Mouse (Mus musculus) MEL (cell line): Measurements from ENCODE around the gene Rsu1. TPM values are rescaled to one million over a fixed set of nuclear protein-coding genes. Genes with fewer than 3 reads are reported as not detected.
A peak's percentile ranks its signal among the peaks of the same experiment; 100 is the strongest.

Source experiments
- DNase-seq: peaks from one replicate; pipeline ENCODE4 v3.0.0; 2011; ENCODE audit warnings: low read depth, low spot score
- H3K27ac ChIP-seq: 2 replicates; pipeline ENCODE4 v1.5.1; 2012; ENCODE audit warnings: low read depth, mild to moderate bottlenecking, control low read depth, low read length, moderate library complexity; ENCODE audit not compliant: control insufficient read depth
- H3K27me3 ChIP-seq, 2 experiments: fragments of 150-350 bp in 1 of 2; sonication (generic) in 1 of 2; 2 replicates each; pipeline ENCODE4 v1.6.1; 2012; ENCODE audit warnings: low read length in 2 of 2, mild to moderate bottlenecking in 2 of 2, improper control_type of control experiment in 1 of 2, moderate library complexity in 1 of 2; ENCODE audit not compliant: insufficient read depth in 2 of 2, control insufficient read depth in 1 of 2
- H3K36me3 ChIP-seq, 2 experiments: 2 replicates each; pipeline ENCODE4 v1.6.1; 2012 to 2014; ENCODE audit warnings: low read length in 2 of 2, improper control_type of control experiment in 1 of 2, inconsistent platforms in 1 of 2, mild to moderate bottlenecking in 1 of 2; ENCODE audit not compliant: insufficient read depth in 2 of 2, control insufficient read depth in 1 of 2
- H3K4me1 ChIP-seq, 2 experiments: fragments of 150-350 bp in 1 of 2; sonication (generic) in 1 of 2; 2 replicates each; pipeline ENCODE4 v1.6.1; 2012; ENCODE audit warnings: low read length in 2 of 2, improper control_type of control experiment in 1 of 2, mild to moderate bottlenecking in 1 of 2; ENCODE audit not compliant: insufficient read depth in 2 of 2, control insufficient read depth in 1 of 2
- H3K4me3 ChIP-seq, 2 experiments: fragments of 150-350 bp in 1 of 2; sonication (generic) in 1 of 2; 2 replicates each; pipeline ENCODE4 v1.5.1; 2012; ENCODE audit warnings: low read depth in 2 of 2, low read length in 2 of 2, mild to moderate bottlenecking in 2 of 2, moderate library complexity in 2 of 2, control low read depth in 1 of 2, improper control_type of control experiment in 1 of 2; ENCODE audit not compliant: control insufficient read depth in 1 of 2, insufficient read depth in 1 of 2
- H3K79me2 ChIP-seq: 2 replicates; pipeline ENCODE4 v1.6.1; 2012; ENCODE audit warnings: mild to moderate bottlenecking, low read length, moderate library complexity; ENCODE audit not compliant: control insufficient read depth, poor library complexity, insufficient read depth
- H3K9ac ChIP-seq: 2 replicates; pipeline ENCODE4 v1.6.1; 2012; ENCODE audit warnings: low read depth, mild to moderate bottlenecking, control low read depth, low read length, moderate library complexity; ENCODE audit not compliant: control insufficient read depth, poor library complexity, severe bottlenecking
- H3K9me3 ChIP-seq: fragments of 150-350 bp; sonication (generic); replicated peaks from 2 replicates; pipeline ENCODE4 v1.6.1; 2012; ENCODE audit warnings: mild to moderate bottlenecking, low read length, improper control_type of control experiment, moderate library complexity; ENCODE audit not compliant: insufficient read depth
- BHLHE40 ChIP-seq: IDR thresholded peaks from 2 replicates; pipeline ENCODE4 v1.6.1; 2012; ENCODE audit warnings: low read depth, mild to moderate bottlenecking, inconsistent platforms, low read length, improper control_type of control experiment, borderline replicate concordance
- CHD1 ChIP-seq: IDR thresholded peaks from 2 replicates; pipeline ENCODE4 v1.6.1; 2012; ENCODE audit warnings: low read depth, mild to moderate bottlenecking, inconsistent platforms, low read length, improper control_type of control experiment
- CHD2 ChIP-seq: IDR thresholded peaks from 2 replicates; pipeline ENCODE4 v1.6.1; 2011; ENCODE audit warnings: low read length, improper control_type of control experiment
- CTCF ChIP-seq, 3 experiments: IDR thresholded peaks in 2 of 3; conservative IDR thresholded peaks in 1 of 3; 2 replicates each; pipeline ENCODE4 v1.5.1; 2011 to 2012; ENCODE audit warnings: low read length in 3 of 3, low read depth in 2 of 3, mild to moderate bottlenecking in 2 of 3, improper control_type of control experiment in 1 of 3, inconsistent platforms in 1 of 3, mixed read lengths in 1 of 3, moderate library complexity in 1 of 3; ENCODE audit not compliant: control insufficient read depth in 1 of 3, insufficient read depth in 1 of 3, poor library complexity in 1 of 3, severe bottlenecking in 1 of 3
- EP300 ChIP-seq, 2 experiments: IDR thresholded peaks; 2 replicates each; pipeline ENCODE4 v1.6.1; 2011; ENCODE audit warnings: improper control_type of control experiment in 2 of 2, low read length in 2 of 2, low read depth in 1 of 2, mild to moderate bottlenecking in 1 of 2
- ETS1 ChIP-seq: IDR thresholded peaks from 2 replicates; pipeline ENCODE4 v1.6.1; 2012; ENCODE audit warnings: low read depth, mild to moderate bottlenecking, inconsistent platforms, low read length, improper control_type of control experiment, moderate library complexity
- GABPA ChIP-seq: IDR thresholded peaks from 2 replicates; pipeline ENCODE4 v1.6.1; 2012; ENCODE audit warnings: low read depth, mild to moderate bottlenecking, inconsistent platforms, low read length, improper control_type of control experiment, moderate library complexity
- GATA1 ChIP-seq: IDR thresholded peaks from 2 replicates; pipeline ENCODE4 v1.6.1; 2011; ENCODE audit warnings: low read depth, low read length, improper control_type of control experiment
- HCFC1 ChIP-seq: IDR thresholded peaks from 2 replicates; pipeline ENCODE4 v1.6.1; 2012; ENCODE audit warnings: low read depth, mild to moderate bottlenecking, inconsistent platforms, low read length, improper control_type of control experiment, moderate library complexity
- MAFK ChIP-seq: IDR thresholded peaks from 2 replicates; pipeline ENCODE4 v1.6.1; 2011; ENCODE audit warnings: low read depth, mild to moderate bottlenecking, low read length, improper control_type of control experiment, borderline replicate concordance
- MAX ChIP-seq: IDR thresholded peaks from 2 replicates; pipeline ENCODE4 v1.6.1; 2011; ENCODE audit warnings: low read length, improper control_type of control experiment
- MAZ ChIP-seq: IDR thresholded peaks from 2 replicates; pipeline ENCODE4 v1.6.1; 2012; ENCODE audit warnings: low read depth, mild to moderate bottlenecking, inconsistent platforms, low read length, improper control_type of control experiment
- MXI1 ChIP-seq: IDR thresholded peaks from 2 replicates; pipeline ENCODE4 v1.6.1; 2011; ENCODE audit warnings: mild to moderate bottlenecking, low read depth, low read length, improper control_type of control experiment
- MYB ChIP-seq: IDR thresholded peaks from 2 replicates; pipeline ENCODE4 v1.6.1; 2011; ENCODE audit warnings: mild to moderate bottlenecking, low read depth, low read length, improper control_type of control experiment
- MYC ChIP-seq: IDR thresholded peaks from 2 replicates; pipeline ENCODE4 v1.6.1; 2011; ENCODE audit warnings: low read depth, mild to moderate bottlenecking, low read length, improper control_type of control experiment, moderate library complexity
- NRF1 ChIP-seq: IDR thresholded peaks from 2 replicates; pipeline ENCODE4 v1.6.1; 2014; ENCODE audit warnings: low read depth, mild to moderate bottlenecking, inconsistent platforms, low read length, improper control_type of control experiment, moderate library complexity; ENCODE audit not compliant: poor library complexity, insufficient read depth, severe bottlenecking
- POLR2AphosphoS2 ChIP-seq: IDR thresholded peaks from 2 replicates; pipeline ENCODE4 v1.6.1; 2011; ENCODE audit warnings: low read length, improper control_type of control experiment
- POLR2AphosphoS5 ChIP-seq: IDR thresholded peaks from 2 replicates; pipeline ENCODE4 v1.6.1; 2012; ENCODE audit warnings: low read depth, borderline replicate concordance, mild to moderate bottlenecking, inconsistent platforms, low read length, moderate library complexity, mixed read lengths
- RAD21 ChIP-seq: IDR thresholded peaks from 2 replicates; pipeline ENCODE4 v1.6.1; 2011; ENCODE audit warnings: mild to moderate bottlenecking, low read depth, low read length, improper control_type of control experiment
- RCOR1 ChIP-seq: IDR thresholded peaks from 2 replicates; pipeline ENCODE4 v1.6.1; 2012; ENCODE audit warnings: low read depth, mild to moderate bottlenecking, inconsistent platforms, low read length, improper control_type of control experiment
- SIN3A ChIP-seq: IDR thresholded peaks from 2 replicates; pipeline ENCODE4 v1.6.1; 2012; ENCODE audit warnings: low read length, improper control_type of control experiment, inconsistent platforms
- SMC3 ChIP-seq: IDR thresholded peaks from 2 replicates; pipeline ENCODE4 v1.6.1; 2011; ENCODE audit warnings: low read depth, low read length, improper control_type of control experiment
- TBP ChIP-seq: IDR thresholded peaks from 2 replicates; pipeline ENCODE4 v1.8.0; 2011; ENCODE audit warnings: low read depth, low read length, improper control_type of control experiment
- TCF12 ChIP-seq: IDR thresholded peaks from 2 replicates; pipeline ENCODE4 v1.6.1; 2014; ENCODE audit warnings: low read depth, mild to moderate bottlenecking, inconsistent platforms, low read length, improper control_type of control experiment, moderate library complexity
- USF1 ChIP-seq: IDR thresholded peaks from 2 replicates; pipeline ENCODE4 v1.6.1; 2014; ENCODE audit warnings: low read depth, mild to moderate bottlenecking, inconsistent platforms, low read length, improper control_type of control experiment, moderate library complexity
- ZC3H11A ChIP-seq: IDR thresholded peaks from 2 replicates; pipeline ENCODE4 v1.6.1; 2012; ENCODE audit warnings: low read depth, mild to moderate bottlenecking, inconsistent platforms, low read length, improper control_type of control experiment
- ZNF384 ChIP-seq: IDR thresholded peaks from 2 replicates; pipeline ENCODE4 v1.6.1; 2012; ENCODE audit warnings: low read depth, mild to moderate bottlenecking, inconsistent platforms, low read length, improper control_type of control experiment
- polyA plus RNA-seq, 2 experiments: library from polyadenylated mRNA; stranded (reverse) in 1 of 2; unstranded in 1 of 2; fragments of >175 nt in 1 of 2; fragments of >200 nt in 1 of 2; gene quantifications; 2 replicates each; pipeline versions ENCODE4 v1.2.1 to v1.2.4; 2012; ENCODE audit warnings: low replicate concordance in 2 of 2, low read depth in 1 of 2; ENCODE audit not compliant: insufficient read length in 2 of 2, insufficient read depth in 1 of 2, missing spikeins in 1 of 2
- total RNA-seq: library from RNA; depleted of rRNA; stranded (reverse); fragments of 300-350 nt; gene quantifications from 2 replicates; pipeline ENCODE4 v1.2.3, GENCODE M21; 2012

The Rsu1 gene
- total and polyA plus RNA-seq, 3 experiments, result 58.1 to 81.9 TPM; not detected in 1

DNA sequence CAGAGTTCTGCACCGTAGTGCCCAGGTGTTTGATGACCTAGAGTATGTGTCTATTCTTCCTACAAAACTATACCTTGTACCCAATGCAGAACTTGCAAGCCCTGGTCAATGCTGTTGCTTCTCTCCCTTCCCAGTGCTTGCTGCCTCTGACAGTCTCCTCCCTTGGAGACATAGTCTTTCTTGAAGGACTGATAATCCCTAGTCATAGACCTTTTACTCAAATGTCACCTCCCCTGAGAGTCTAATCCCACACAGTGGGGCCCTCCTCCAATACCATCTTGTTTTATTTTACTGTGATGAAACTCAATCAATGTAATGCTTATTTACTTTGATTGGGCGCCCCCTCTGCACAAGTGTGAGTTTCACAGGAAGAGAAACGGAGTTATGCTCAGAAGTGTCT, 18.9 kb upstream of the Rsu1 start:
- no peak for DNase-seq
- H3K4me3 ChIP-seq, result no peak overlapping the region
- no peaks in the 10 kb centered on the region for H3K79me2 ChIP-seq

DNA sequence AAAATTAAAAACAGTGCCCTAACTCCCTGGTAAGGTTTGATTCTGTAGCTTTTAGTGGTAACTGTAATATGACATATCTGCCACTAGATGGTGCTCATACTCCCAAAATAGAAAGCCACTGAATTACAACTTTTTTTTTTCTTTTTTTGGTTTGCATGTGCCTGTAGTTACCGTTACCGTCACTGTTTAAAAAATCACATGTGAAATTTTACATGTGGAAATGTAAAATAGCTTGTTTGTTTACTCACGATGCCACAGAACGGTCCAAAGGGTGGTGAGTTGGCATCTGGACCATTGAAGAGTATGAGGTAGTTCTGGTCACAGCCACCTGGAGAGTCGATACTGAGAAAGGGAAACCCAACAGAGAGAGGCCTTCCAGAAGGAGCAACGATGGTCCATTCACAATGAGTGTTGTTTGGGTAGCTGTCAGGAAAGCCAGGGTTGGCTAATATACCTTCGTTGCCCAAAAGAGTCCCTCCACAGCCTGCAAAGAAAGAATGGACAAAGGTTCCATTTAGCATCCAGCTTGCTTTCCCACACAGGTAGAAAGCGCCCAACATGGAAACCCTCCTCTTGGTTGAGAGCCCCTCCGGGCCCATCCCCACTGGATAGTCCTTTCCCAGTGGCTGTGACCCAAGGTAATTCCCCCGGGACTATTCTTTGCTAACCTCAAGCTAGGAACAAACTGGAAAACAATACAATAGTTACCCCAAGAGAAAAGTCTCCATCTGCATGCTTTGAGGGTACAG, 7.1 kb upstream of the Rsu1 start:
- no peaks in the 10 kb centered on the region; a peak in 1 of 4 replicates for H3K27me3 ChIP-seq
- H3K9ac ChIP-seq, result no peak overlapping the region
- peak; percentile 63 for DNase-seq
- peak overlapping the region; percentile 28 to 30; a peak in 3 of 4 replicates for H3K4me3 ChIP-seq
- H3K36me3 ChIP-seq, result peaks cover 0 to 4% of the 10 kb centered on the region in 2 experiments; a peak in 2 of 4 replicates
- H3K9me3 ChIP-seq, result no peaks in the 10 kb centered on the region
- TF ChIP-seq MXI1, result 0 out of 2 replicates have a peak, but pooled peaks have one; percentile 29
- TF ChIP-seq MAFK, result no peak
- TF ChIP-seq EP300 (IDR thresholded peaks at IDR 0.05; ENCODE audit: low read depth in 1 of 2, low read length in 2 of 2), result no peak
- TF ChIP-seq MYB, result no peak
- no peak for TF ChIP-seq USF1
- TF ChIP-seq SMC3, result peak; percentile 79
- peak; percentile 56; the same call in 1 of the 2 replicates for TF ChIP-seq MYC
- TF ChIP-seq GATA1, result no peak
- no peak for TF ChIP-seq CHD2
- TF ChIP-seq HCFC1, result no peak
- TF ChIP-seq RCOR1, result no peak
- TF ChIP-seq RAD21, result peak; percentile 91
- TF ChIP-seq MAZ, result no peak
- no peak for TF ChIP-seq TBP
- no peak for TF ChIP-seq TCF12
- no peak for TF ChIP-seq NRF1
- TF ChIP-seq SIN3A, result peak; percentile 58; the same call in 1 of the 2 replicates
- peak; percentile 98 for TF ChIP-seq ZNF384
- TF ChIP-seq ZC3H11A, result peak; percentile 85
- no peak for TF ChIP-seq ETS1
- no peak for TF ChIP-seq CHD1
- no peak for TF ChIP-seq BHLHE40
- peak; percentile 34 to 82 (median 65) for TF ChIP-seq CTCF (IDR thresholded peaks at IDR 0.05 in 2 of 3, conservative IDR thresholded peaks at IDR 0.05 in 1 of 3; ENCODE audit: control insufficient read depth in 1 of 3, insufficient read depth in 1 of 3, low read depth in 2 of 3, low read length in 3 of 3, poor library complexity in 1 of 3, severe bottlenecking in 1 of 3)
- 0 out of 2 replicates have a peak, but pooled peaks have one; percentile 52 for TF ChIP-seq MAX
- TF ChIP-seq POLR2AphosphoS5, result no peak
- H3K4me1 ChIP-seq, result peaks cover 0 to 2% of the 10 kb centered on the region in 2 experiments; a peak in 3 of 4 replicates
- no peaks in the 10 kb centered on the region for H3K79me2 ChIP-seq
- H3K27ac ChIP-seq, result no peak overlapping the region

More for the DNA sequence above, 18.9 kb upstream of the Rsu1 start:
- no peaks in the 10 kb centered on the region for H3K9me3 ChIP-seq
- no peaks in the 10 kb centered on the region for H3K4me1 ChIP-seq
- no peak overlapping the region for H3K27ac ChIP-seq
- H3K27me3 ChIP-seq, result 0 out of 4 replicates have a peak, but pooled peaks cover 0 to 3% of the 10 kb centered on the region in 2 experiments
- no peak overlapping the region for H3K9ac ChIP-seq
- TF ChIP-seq CHD1 (no peak), GABPA (no peak), BHLHE40 (no peak), POLR2AphosphoS2 (no peak)
- H3K36me3 ChIP-seq, result no peaks in the 10 kb centered on the region
